Mouse (Mus musculus) CD4-positive helper T cell, adult 2 months (primary cell): ENCODE results near the gene Sco2.

Experiments used
- DNase-seq: peaks from one replicate; pipeline ENCODE4 v3.0.0-alpha.2; 2012; ENCODE audit warnings: low read depth, missing footprints, low spot score

The Sco2 gene

GRCm38 (mm10) chr15:89323656-89324055 lies 50.0 kb downstream of the Sco2 start:
- no peak for DNase-seq

- no peak for DNase-seq
These were observed 50.8 kb downstream of the Sco2 start, which contains the start of gene Adm2 for GRCm38 (mm10) chr15:89322670-89323522. Adm2 (plus strand) TSS chr15:89322720.
